Mouse (Mus musculus) heart, adult 18-20 months (tissue): ENCODE results near the gene BC028528. TPM values are rescaled to one million over a fixed set of nuclear protein-coding genes. Genes with fewer than 3 reads are reported as not detected.
"Not testable (repeated sequence)": the region's sequence is repeated elsewhere in the genome, so short reads cannot be mapped to it uniquely, and the experiment has no call there.

Experiments used
- DNase-seq, 2 experiments: peaks; one replicate each; pipeline ENCODE4 v3.0.0; 2021 to 2022; ENCODE audit warnings: mixed read lengths in 1 of 2
- total RNA-seq, 2 experiments: library from RNA; stranded (reverse); gene quantifications; 2 replicates each; pipeline ENCODE4 v1.2.3; 2021

Gene BC028528
- total RNA-seq, 2 experiments from 2014 or later, result 7.6 to 9.6 TPM

GRCm38 (mm10) chr3:95872048-95872447 is 19.8 kb downstream of the BC028528 start:
- no peak for DNase-seq

GRCm38 (mm10) chr3:95871392-95871867 is 20.4 kb downstream of the BC028528 start, which contains the start of gene Mrps21:
TSS of gene Mrps21 (minus strand) at chr3:95871519.
- peak; percentile 89 to 93 for DNase-seq

GRCm38 (mm10) chr3:95870976-95871375 is 20.8 kb downstream of the BC028528 start:
- DNase-seq, result peak in 1 of 2 experiments; percentile 12

GRCm38 (mm10) chr3:95867408-95867807 is 24.4 kb downstream of the BC028528 start:
- no peak for DNase-seq

GRCm38 (mm10) chr3:95866071-95866470 is 25.7 kb downstream of the BC028528 start:
- no peak for DNase-seq

GRCm38 (mm10) chr3:95865571-95865970 is 26.2 kb downstream of the BC028528 start:
- DNase-seq, result no peak

- DNase-seq, result peak; percentile 41 to 64
Measured at GRCm38 (mm10) chr3:95865050-95865449, 26.8 kb downstream of the BC028528 start.

- DNase-seq, result no peak
Measured at GRCm38 (mm10) chr3:95863578-95863977, 28.2 kb downstream of the BC028528 start.

GRCm38 (mm10) chr3:95861796-95862195 is 30.0 kb downstream of the BC028528 start:
- DNase-seq, result peak; percentile 84 to 88

GRCm38 (mm10) chr3:95861216-95861615 is 30.6 kb downstream of the BC028528 start:
- DNase-seq, result no peak

GRCm38 (mm10) chr3:95860323-95860722 is 31.5 kb downstream of the BC028528 start:
- DNase-seq, result no peak

GRCm38 (mm10) chr3:95858278-95858677 is 33.5 kb downstream of the BC028528 start:
- DNase-seq, result not testable (repeated sequence)

GRCm38 (mm10) chr3:95857050-95857449 is 34.8 kb downstream of the BC028528 start:
- DNase-seq, result not testable (repeated sequence)

- DNase-seq, result no peak
Measured at GRCm38 (mm10) chr3:95856115-95856514, 35.7 kb downstream of the BC028528 start.

GRCm38 (mm10) chr3:95855502-95856089 is 36.2 kb downstream of the BC028528 start, which contains the start of gene Prpf3:
TSS of gene Prpf3 (minus strand) at chr3:95855885.
- peak; percentile 97 for DNase-seq

GRCm38 (mm10) chr3:95851317-95851716 is 40.5 kb downstream of the BC028528 start:
- no peak for DNase-seq

GRCm38 (mm10) chr3:95850611-95851010 is 41.2 kb downstream of the BC028528 start:
- peak in 1 of 2 experiments; percentile 28 for DNase-seq

- DNase-seq, result no peak
Measured at GRCm38 (mm10) chr3:95842503-95843214, 49.1 kb downstream of the BC028528 start.

GRCm38 (mm10) chr3:95839250-95839649 is 52.6 kb downstream of the BC028528 start:
- no peak for DNase-seq
